Mouse (Mus musculus): ENCODE measurements around the gene Mfng.

Gene Mfng

DNA sequence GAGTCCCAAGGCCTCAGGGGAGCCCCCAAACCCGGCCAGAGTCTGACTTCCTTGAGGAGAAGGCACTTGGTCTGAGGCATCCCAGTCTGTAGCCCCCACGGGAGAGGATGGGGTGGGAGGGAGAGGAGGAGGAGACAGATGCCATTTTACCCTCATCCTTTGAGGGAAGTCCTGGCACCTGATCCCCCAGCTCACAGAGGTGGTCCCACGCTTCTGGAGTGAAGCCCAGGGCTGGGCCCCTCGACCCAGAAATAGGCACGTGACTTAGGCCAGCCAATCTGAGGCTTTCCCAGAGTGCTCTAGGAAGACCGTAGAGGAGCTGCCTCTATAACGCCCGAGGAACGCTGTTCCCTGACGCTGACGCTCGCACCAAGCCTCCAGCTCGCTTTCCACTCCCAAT is 12.2 kb downstream of the Mfng start:
- in situ Hi-C loops (cut with MboI; ENCODE audit: low sequenced_read_pairs): no loop called here

- in situ Hi-C loops (cut with MboI; ENCODE audit: low sequenced_read_pairs): no loop called here
Measured at GRCm38 (mm10) chr15:78758132-78758531, 15.1 kb downstream of the Mfng start.

DNA sequence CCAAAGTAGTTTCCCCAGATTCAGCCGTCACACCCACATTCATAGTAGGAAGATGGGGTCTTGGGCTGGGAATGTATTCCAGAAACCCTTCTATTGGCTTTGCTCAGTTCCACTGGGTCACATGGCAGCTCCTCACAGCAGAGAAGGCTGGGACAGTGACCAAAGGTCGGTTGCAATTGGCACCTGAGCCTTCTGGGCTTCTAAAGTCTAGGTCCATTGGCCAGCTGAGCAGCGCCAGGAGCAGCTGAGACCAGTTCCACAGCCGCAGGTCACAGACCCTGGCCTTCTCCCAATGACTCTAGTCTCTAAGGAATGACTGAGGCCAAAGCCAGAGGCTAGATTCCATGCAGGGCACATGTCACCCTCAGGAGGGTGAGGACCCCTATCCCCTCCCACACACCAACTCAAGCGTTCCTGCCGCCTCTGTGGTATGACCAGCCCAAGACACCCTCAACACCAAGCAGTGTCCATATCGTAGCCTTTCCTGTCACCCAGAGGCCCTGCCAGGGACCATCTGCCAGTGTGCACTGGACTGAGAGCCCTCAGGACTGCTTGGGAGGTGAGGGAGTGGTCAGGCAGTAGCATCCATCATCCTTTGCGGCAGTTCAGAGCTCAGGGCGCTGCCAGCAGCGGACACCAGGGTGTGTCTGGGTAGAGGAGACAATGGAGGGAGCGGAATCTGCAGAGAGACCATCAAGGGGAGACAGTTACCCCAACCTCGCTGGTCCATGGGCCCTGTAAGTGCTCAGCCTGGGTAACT is 17.1 kb downstream of the Mfng start:
- in situ Hi-C loops (cut with MboI; ENCODE audit: low sequenced_read_pairs): no loop called here

DNA sequence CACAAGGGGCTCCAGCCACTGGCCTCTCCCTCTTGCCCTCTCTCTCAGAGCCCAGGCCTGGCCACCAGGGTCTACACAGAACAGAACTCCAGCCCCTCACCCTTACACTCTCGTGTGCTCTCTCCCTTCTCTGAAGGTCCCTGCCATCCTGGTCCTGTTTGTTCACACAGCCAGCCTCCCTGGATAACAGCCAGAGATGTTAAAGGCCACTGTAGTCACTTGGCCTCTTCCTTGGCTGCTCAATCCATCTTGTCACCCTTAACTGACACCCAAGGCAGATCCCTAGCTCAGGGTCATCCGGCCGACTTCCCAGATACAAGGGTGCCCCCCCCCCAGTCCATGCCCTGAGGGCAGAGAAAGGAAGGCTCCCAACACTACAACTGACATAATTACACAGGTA is 18.0 kb downstream of the Mfng start:
- in situ Hi-C loops (cut with MboI; ENCODE audit: low sequenced_read_pairs): no loop called here

DNA sequence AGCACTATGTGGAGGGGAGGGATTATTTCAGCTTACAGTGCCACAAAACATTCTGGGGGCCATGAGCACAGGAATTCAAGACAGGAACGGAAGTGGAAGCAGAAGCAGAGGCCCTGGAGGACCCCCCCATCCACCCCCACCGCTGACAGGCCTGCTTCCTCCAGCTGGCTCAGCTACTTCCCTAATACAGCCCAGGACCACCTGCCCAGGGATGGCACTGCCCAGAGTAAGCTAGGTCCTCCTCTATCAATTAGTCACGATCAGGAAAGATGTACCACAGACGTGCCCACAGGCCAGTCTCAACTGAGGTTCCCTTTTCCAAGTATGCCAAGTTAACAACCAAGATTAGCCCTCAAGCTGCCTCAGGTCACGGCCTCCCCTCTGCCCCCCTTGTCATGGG is 19.1 kb downstream of the Mfng start:
- in situ Hi-C loops (cut with MboI; ENCODE audit: low sequenced_read_pairs): no loop called here

- in situ Hi-C loops (cut with MboI; ENCODE audit: low sequenced_read_pairs): no loop called here
Measured at GRCm38 (mm10) chr15:78752991-78753390, 20.3 kb downstream of the Mfng start.

- in situ Hi-C loops (cut with MboI; ENCODE audit: low sequenced_read_pairs): no loop called here
Measured at GRCm38 (mm10) chr15:78750608-78751350, 22.5 kb downstream of the Mfng start.

DNA sequence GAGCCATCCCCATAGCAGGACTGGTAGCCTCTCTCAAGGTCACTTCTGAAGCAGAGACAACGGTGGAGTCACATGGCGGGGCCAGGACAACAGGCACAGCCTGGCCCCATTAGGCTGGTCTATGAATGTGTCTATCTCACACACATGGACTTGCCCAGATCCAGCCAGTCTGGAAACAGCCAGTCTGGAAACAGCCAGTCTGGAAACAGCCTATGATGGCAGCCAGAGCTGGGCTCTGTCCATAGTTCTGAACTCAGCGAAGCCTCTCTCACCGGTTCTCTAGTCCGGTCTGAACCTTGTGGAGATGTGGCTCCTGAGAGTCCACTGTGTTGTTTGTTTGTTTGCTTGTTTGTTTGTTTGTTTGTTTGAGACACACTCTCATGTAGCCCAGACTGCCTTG is 23.4 kb downstream of the Mfng start:
- in situ Hi-C loops (cut with MboI; ENCODE audit: low sequenced_read_pairs): loop anchor here (5.0 kb wide), 1 partner anchor 128 kb away; no protein-coding TSS in a partner anchor

GRCm38 (mm10) chr15:78744206-78744605 is 29.1 kb downstream of the Mfng start:
- in situ Hi-C loops (cut with MboI; ENCODE audit: low sequenced_read_pairs): no loop called here

GRCm38 (mm10) chr15:78742831-78743230 is 30.4 kb downstream of the Mfng start:
- in situ Hi-C loops (cut with MboI; ENCODE audit: low sequenced_read_pairs): no loop called here

GRCm38 (mm10) chr15:78740662-78741061 is 32.6 kb downstream of the Mfng start:
- in situ Hi-C loops (cut with MboI; ENCODE audit: low sequenced_read_pairs): no loop called here

DNA sequence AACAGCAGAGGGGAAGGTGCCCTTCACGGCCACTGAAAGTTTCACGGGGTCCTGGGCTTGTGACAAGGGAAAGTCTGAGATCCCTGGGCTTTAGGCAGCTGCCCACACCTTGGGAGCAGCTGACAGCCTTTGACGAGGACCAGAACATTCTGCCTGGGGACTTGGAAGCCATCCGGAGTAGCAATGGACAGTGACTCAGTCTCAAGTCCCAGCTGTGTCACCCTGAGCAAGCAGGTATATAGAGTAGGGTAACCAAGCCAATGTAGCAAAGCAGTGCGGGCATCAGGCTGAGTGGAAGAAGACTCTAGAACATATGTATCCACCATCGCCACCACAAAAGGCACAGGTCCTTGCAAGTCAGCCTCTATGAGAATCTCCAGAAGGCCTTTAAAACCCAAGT is 36.1 kb downstream of the Mfng start:
- in situ Hi-C loops (cut with MboI; ENCODE audit: low sequenced_read_pairs): no loop called here

GRCm38 (mm10) chr15:78736681-78737100 is 36.6 kb downstream of the Mfng start:
- in situ Hi-C loops (cut with MboI; ENCODE audit: low sequenced_read_pairs): no loop called here

- in situ Hi-C loops (cut with MboI; ENCODE audit: low sequenced_read_pairs): no loop called here
Measured at GRCm38 (mm10) chr15:78736181-78736579, 37.1 kb downstream of the Mfng start.

- in situ Hi-C loops (cut with MboI; ENCODE audit: low sequenced_read_pairs): no loop called here
Measured at GRCm38 (mm10) chr15:78735431-78736180, 37.7 kb downstream of the Mfng start.

GRCm38 (mm10) chr15:78731830-78732229 is 41.4 kb downstream of the Mfng start:
- in situ Hi-C loops (cut with MboI; ENCODE audit: low sequenced_read_pairs): no loop called here

- in situ Hi-C loops (cut with MboI; ENCODE audit: low sequenced_read_pairs): no loop called here
Measured at GRCm38 (mm10) chr15:78730315-78731049, 42.8 kb downstream of the Mfng start.

DNA sequence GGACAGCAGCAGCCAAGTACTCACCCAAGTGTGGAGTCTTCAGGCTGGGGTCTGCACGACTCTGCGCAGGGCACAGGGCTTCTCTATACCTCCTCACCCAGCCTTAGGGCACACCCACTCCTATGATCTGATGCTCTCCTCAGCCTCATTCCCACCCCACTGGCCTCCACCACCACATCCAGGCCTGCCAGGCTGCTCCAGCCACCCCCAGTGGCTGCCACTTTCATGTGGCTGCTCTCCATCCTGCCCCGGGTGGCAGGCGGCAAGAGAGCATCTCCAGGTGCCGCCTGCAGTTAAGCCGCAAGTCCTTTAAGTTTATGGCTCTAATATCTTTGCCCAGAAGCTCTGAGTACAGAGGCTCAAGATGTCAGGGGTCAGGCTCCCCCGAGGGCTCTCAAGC is 46.6 kb downstream of the Mfng start:
- in situ Hi-C loops (cut with MboI; ENCODE audit: low sequenced_read_pairs): no loop called here

GRCm38 (mm10) chr15:78720532-78720931 is 52.7 kb downstream of the Mfng start:
- in situ Hi-C loops (cut with MboI; ENCODE audit: low sequenced_read_pairs): no loop called here

GRCm38 (mm10) chr15:78720094-78720493 is 53.2 kb downstream of the Mfng start:
- in situ Hi-C loops (cut with MboI; ENCODE audit: low sequenced_read_pairs): no loop called here

DNA sequence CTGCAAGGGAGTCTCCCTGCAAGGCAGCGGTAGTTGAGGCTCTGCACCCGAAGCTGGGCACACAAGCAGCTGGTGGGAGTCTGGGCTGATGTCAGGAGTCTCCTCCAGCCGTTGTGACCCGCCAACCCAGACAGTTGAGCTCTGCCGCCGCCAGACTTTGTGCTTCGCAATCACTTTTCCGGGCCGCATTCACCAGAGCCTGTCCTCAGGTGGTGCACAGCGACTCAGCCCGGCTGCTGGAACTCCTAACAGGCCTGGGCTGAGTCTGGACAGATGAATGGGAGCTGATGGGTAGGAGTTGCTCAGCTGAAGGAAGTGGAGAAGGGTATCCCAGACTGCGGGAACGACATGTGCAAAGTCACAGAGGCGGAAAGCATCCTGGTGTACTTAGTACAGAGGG is 53.9 kb downstream of the Mfng start:
- in situ Hi-C loops (cut with MboI; ENCODE audit: low sequenced_read_pairs): no loop called here
